Mouse (Mus musculus) liver, adult 2 months (tissue): ENCODE results near the gene Lmbr1. TPM values are rescaled to one million over a fixed set of nuclear protein-coding genes. Genes with fewer than 3 reads are reported as not detected.

ENCODE experiments used
- DNase-seq: peaks from one replicate; pipeline ENCODE4 v3.0.0-alpha.2; 2011; ENCODE audit warnings: low read depth, low spot score; ENCODE audit errors: extremely low read depth
- H3K27ac ChIP-seq: fragments of 200-500 bp; replicated peaks from 2 replicates; pipeline ENCODE4 v1.5.1; 2012; ENCODE audit warnings: low read depth, mild to moderate bottlenecking, control low read depth, inconsistent platforms, low read length; ENCODE audit not compliant: insufficient read depth
- H3K27me3 ChIP-seq: fragments of 200-500 bp; 2 replicates; pipeline ENCODE4 v1.6.1; 2012; ENCODE audit warnings: mild to moderate bottlenecking, moderate library complexity, low read length, inconsistent platforms; ENCODE audit not compliant: control insufficient read depth, insufficient read depth
- H3K36me3 ChIP-seq: fragments of 200-500 bp; 2 replicates; pipeline ENCODE4 v1.6.1; 2012; ENCODE audit warnings: low read length, inconsistent platforms; ENCODE audit not compliant: control insufficient read depth, insufficient read depth
- H3K4me1 ChIP-seq: fragments of 200-500 bp; 2 replicates; pipeline ENCODE4 v1.6.1; 2011; ENCODE audit warnings: low read length; ENCODE audit not compliant: control insufficient read depth, insufficient read depth
- H3K4me3 ChIP-seq: fragments of 200-500 bp; 2 replicates; pipeline ENCODE4 v1.5.1; 2011; ENCODE audit warnings: low read depth, mild to moderate bottlenecking, control low read depth, low read length, moderate library complexity; ENCODE audit not compliant: insufficient read depth
- H3K79me2 ChIP-seq: fragments of 200-500 bp; 2 replicates; pipeline ENCODE4 v1.6.1; 2012; ENCODE audit warnings: inconsistent platforms, mild to moderate bottlenecking, low read length, moderate library complexity; ENCODE audit not compliant: control insufficient read depth, insufficient read depth
- H3K9ac ChIP-seq: fragments of 200-500 bp; 2 replicates; pipeline ENCODE4 v1.6.1; 2012; ENCODE audit warnings: low read depth, mild to moderate bottlenecking, control low read depth, inconsistent platforms, low read length
- CTCF ChIP-seq: fragments of 200-500 bp; IDR thresholded peaks from 2 replicates; pipeline ENCODE4 v1.5.1; 2011; ENCODE audit warnings: low read depth, low read length, control low read depth
- POLR2A ChIP-seq: fragments of 200-500 bp; IDR thresholded peaks from 2 replicates; pipeline ENCODE4 v1.6.1; 2011; ENCODE audit warnings: low read length, control low read depth; ENCODE audit not compliant: insufficient read depth; ENCODE audit errors: extremely low read depth
- WGBS: fragments of 180-500 bp; shearing (Covaris S2); methylation state at CpG from one replicate; pipeline ENCODE4 v1.1.7; 2018; 5-methylcytosine and 5-hydroxymethylcytosine counted together
- polyA plus RNA-seq: library from polyadenylated mRNA; depleted of rRNA; stranded (reverse); fragments of >200 nt; gene quantifications from 2 replicates; pipeline ENCODE4 v1.2.3, GENCODE M21; 2012
- total RNA-seq: library from RNA; depleted of rRNA; stranded (reverse); fragments of >200 nt; gene quantifications from 2 replicates; pipeline ENCODE4 v1.2.3, GENCODE M21; 2014

The Lmbr1 gene
- total and polyA plus RNA-seq, 2 experiments, result 1.3 to 4.2 TPM

GRCm38 (mm10) chr5:29224089-29224488 lies 154.1 kb downstream of the Lmbr1 start:
- H3K4me3 ChIP-seq, result no peak overlapping the region
- H3K79me2 ChIP-seq, result no peaks in the 10 kb centered on the region
- DNase-seq, result no peak
- 92% methylated on average over 7 of the region's 7 CpGs for WGBS
- H3K27me3 ChIP-seq, result no peaks in the 10 kb centered on the region
- no peak for TF ChIP-seq CTCF
- TF ChIP-seq POLR2A, result no peak
- no peak overlapping the region for H3K27ac ChIP-seq
- H3K9ac ChIP-seq, result no peak overlapping the region
- H3K36me3 ChIP-seq, result no peaks in the 10 kb centered on the region
- H3K4me1 ChIP-seq, result no peaks in the 10 kb centered on the region

- Histone ChIP-seq H3K27ac (no peak overlapping the region), H3K27me3 (no peaks in the 10 kb centered on the region), H3K79me2 (no peaks in the 10 kb centered on the region), H3K36me3 (no peaks in the 10 kb centered on the region), H3K9ac (no peak overlapping the region), H3K4me1 (no peaks in the 10 kb centered on the region), H3K4me3 (no peak overlapping the region)
- TF ChIP-seq POLR2A (no peak), CTCF (no peak)
- DNase-seq, result no peak
- 72% methylated on average over 3 of the region's 3 CpGs for WGBS
These were observed 160.2 kb downstream of the Lmbr1 start for GRCm38 (mm10) chr5:29217997-29218396.

GRCm38 (mm10) chr5:29211980-29212555 lies 166.1 kb downstream of the Lmbr1 start:
- H3K27ac ChIP-seq, result no peak overlapping the region
- DNase-seq, result no peak
- TF ChIP-seq CTCF, result no peak
- TF ChIP-seq POLR2A, result no peak
- 56% methylated on average over 4 of the region's 4 CpGs for WGBS
- no peak overlapping the region for H3K9ac ChIP-seq
- no peaks in the 10 kb centered on the region for H3K4me1 ChIP-seq
- H3K27me3 ChIP-seq, result no peaks in the 10 kb centered on the region
- H3K36me3 ChIP-seq, result no peaks in the 10 kb centered on the region
- no peaks in the 10 kb centered on the region for H3K79me2 ChIP-seq
- no peak overlapping the region for H3K4me3 ChIP-seq

GRCm38 (mm10) chr5:29205690-29206089 lies 172.5 kb downstream of the Lmbr1 start:
- no peak overlapping the region for H3K9ac ChIP-seq
- no peak for DNase-seq

GRCm38 (mm10) chr5:29199868-29200267 lies 178.3 kb downstream of the Lmbr1 start:
- H3K9ac ChIP-seq, result no peak overlapping the region
- no peaks in the 10 kb centered on the region for H3K36me3 ChIP-seq
- H3K27me3 ChIP-seq, result no peaks in the 10 kb centered on the region
- H3K27ac ChIP-seq, result no peak overlapping the region
- no peaks in the 10 kb centered on the region for H3K79me2 ChIP-seq
- H3K4me1 ChIP-seq, result peaks cover 5% of the 10 kb centered on the region; the same call in 1 of the 2 replicates
- no peak for DNase-seq
- TF ChIP-seq CTCF (no peak), POLR2A (no peak)
- 80% methylated on average over 3 of the region's 3 CpGs for WGBS
- no peak overlapping the region for H3K4me3 ChIP-seq

More at GRCm38 (mm10) chr5:29205690-29206089, 172.5 kb downstream of the Lmbr1 start:
- Histone ChIP-seq H3K4me3 (no peak overlapping the region), H3K4me1 (no peaks in the 10 kb centered on the region), H3K27me3 (no peaks in the 10 kb centered on the region), H3K36me3 (no peaks in the 10 kb centered on the region), H3K27ac (no peak overlapping the region), H3K79me2 (no peaks in the 10 kb centered on the region)
- 75% methylated on average over 5 of the region's 5 CpGs for WGBS
- TF ChIP-seq CTCF, result no peak
- TF ChIP-seq POLR2A, result no peak

GRCm38 (mm10) chr5:29198960-29199488 lies 179.2 kb downstream of the Lmbr1 start:
- DNase-seq, result no peak
- 86% methylated on average over 4 of the region's 4 CpGs for WGBS
- H3K36me3 ChIP-seq, result no peaks in the 10 kb centered on the region

More at GRCm38 (mm10) chr5:29198960-29199488, 179.2 kb downstream of the Lmbr1 start:
- H3K4me3 ChIP-seq, result no peak overlapping the region
- no peaks in the 10 kb centered on the region for H3K79me2 ChIP-seq
- no peak overlapping the region for H3K27ac ChIP-seq
- peaks cover 5% of the 10 kb centered on the region; the same call in 1 of the 2 replicates for H3K4me1 ChIP-seq
- no peak for TF ChIP-seq POLR2A
- no peak for TF ChIP-seq CTCF
- no peaks in the 10 kb centered on the region for H3K27me3 ChIP-seq
- no peak overlapping the region for H3K9ac ChIP-seq
